Mouse (Mus musculus) midbrain, embryonic 12.5 days (tissue): ENCODE measurements at regions not wholly inside any gene's neighbourhood (a gene's known extent, or its start where the extent isn't known, plus 50 kb on each side); places are given as distances from the start of the nearest gene placed in this dataset.
A peak's percentile ranks its signal among the peaks of the same experiment; 100 is the strongest.

Experiments used
- ATAC-seq: fragments of 200-750 bp; cut with Nextera tagmentation; 2 replicates; pipeline ENCODE4 v1.8.0; 2017; ENCODE audit warnings: low read depth, moderate TSS enrichment, moderate library complexity; ENCODE audit not compliant: low FRiP score
- H3K27ac ChIP-seq: fragments of 300-500 bp; sonication (generic); replicated peaks from 2 replicates; pipeline ENCODE4 v1.5.1; 2016; ENCODE audit warnings: mild to moderate bottlenecking
- H3K27me3 ChIP-seq: fragments of 300-500 bp; sonication (generic); 2 replicates; pipeline ENCODE4 v1.6.1; 2016; ENCODE audit warnings: mild to moderate bottlenecking
- H3K36me3 ChIP-seq: fragments of 300-500 bp; sonication (generic); 2 replicates; pipeline ENCODE4 v1.6.1; 2016
- H3K4me1 ChIP-seq: fragments of 300-500 bp; sonication (generic); 2 replicates; pipeline ENCODE4 v1.6.1; 2016
- H3K4me2 ChIP-seq: fragments of 300-500 bp; sonication (generic); replicated peaks from 2 replicates; pipeline ENCODE4 v1.6.1; 2016; ENCODE audit warnings: mild to moderate bottlenecking, moderate library complexity
- H3K4me3 ChIP-seq: fragments of 300-500 bp; sonication (generic); 2 replicates; pipeline ENCODE4 v1.5.1; 2016; ENCODE audit warnings: mild to moderate bottlenecking
- H3K9ac ChIP-seq: fragments of 300-500 bp; sonication (generic); replicated peaks from 2 replicates; pipeline ENCODE4 v1.6.1; 2016; ENCODE audit warnings: mild to moderate bottlenecking, moderate library complexity
- H3K9me3 ChIP-seq: fragments of 300-500 bp; sonication (generic); 2 replicates; pipeline ENCODE4 v1.6.1; 2016; ENCODE audit warnings: mild to moderate bottlenecking
- WGBS: fragments of 180-500 bp; shearing (Covaris S2); methylation state at CpG from one replicate; pipeline ENCODE4 v1.1.7; 2016; 5-methylcytosine and 5-hydroxymethylcytosine counted together

GRCm38 (mm10) chr17:4907181-4907752 lies 86.9 kb upstream of the Arid1b start:
- WGBS = under 1% methylated on average over 14 of the region's 14 CpGs
- no peaks in the 10 kb centered on the region for H3K36me3 ChIP-seq
- H3K27ac ChIP-seq = peak overlapping the region; percentile 99
- peak; percentile 63 for ATAC-seq
- H3K4me3 ChIP-seq = peak overlapping the region; percentile 52
- H3K4me2 ChIP-seq = peak overlapping the region; percentile 69
- peaks cover 11% of the 10 kb centered on the region for H3K4me1 ChIP-seq
- H3K27me3 ChIP-seq = peaks cover 4% of the 10 kb centered on the region; the same call in 1 of the 2 replicates
- 0 out of 2 replicates have a peak overlapping the region, but pooled peaks have one; percentile 11 for H3K9ac ChIP-seq
- no peaks in the 10 kb centered on the region for H3K9me3 ChIP-seq

GRCm38 (mm10) chr17:4907841-4908571 lies 86.1 kb upstream of the Arid1b start:
- Histone ChIP-seq H3K36me3 (no peaks in the 10 kb centered on the region), H3K4me2 (peak overlapping the region; percentile 69), H3K4me1 (peaks cover 11% of the 10 kb centered on the region), H3K9me3 (no peaks in the 10 kb centered on the region), H3K27me3 (peaks cover 4% of the 10 kb centered on the region; the same call in 1 of the 2 replicates), H3K4me3 (peak overlapping the region; percentile 52), H3K9ac (peak overlapping the region; percentile 71), H3K27ac (peak overlapping the region; percentile 99)
- WGBS = under 1% methylated on average over 64 of the region's 85 CpGs
- peak; percentile 96 for ATAC-seq

DNA sequence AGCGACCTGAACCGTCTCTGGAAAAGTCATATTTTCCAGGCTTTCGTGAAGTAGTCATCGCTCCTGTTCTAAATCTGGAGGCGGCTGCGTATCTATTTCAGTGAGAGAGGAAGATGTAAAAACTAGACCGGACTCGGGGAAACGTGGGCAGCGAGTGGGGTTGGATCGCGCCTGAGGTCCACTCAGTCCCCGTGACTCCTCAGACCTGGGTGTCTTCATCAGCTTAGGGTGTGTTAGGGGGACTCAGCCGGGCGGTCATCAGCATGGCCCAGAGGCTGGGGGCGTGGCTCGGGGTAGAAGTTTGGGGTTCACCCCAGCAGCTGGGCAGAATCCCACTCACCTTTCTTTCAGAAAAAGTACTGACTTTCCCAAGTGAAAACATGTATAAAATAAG lies 85.6 kb upstream of the Arid1b start:
- ATAC-seq = peak; percentile 51
- Histone ChIP-seq H3K4me2 (peak overlapping the region; percentile 69), H3K36me3 (no peaks in the 10 kb centered on the region), H3K27me3 (peaks cover 4% of the 10 kb centered on the region; the same call in 1 of the 2 replicates), H3K27ac (peak overlapping the region; percentile 99), H3K9me3 (no peaks in the 10 kb centered on the region), H3K4me3 (peak overlapping the region; percentile 52), H3K9ac (peak overlapping the region; percentile 71), H3K4me1 (peaks cover 11% of the 10 kb centered on the region)
- 2% methylated on average over 17 of the region's 17 CpGs for WGBS

DNA sequence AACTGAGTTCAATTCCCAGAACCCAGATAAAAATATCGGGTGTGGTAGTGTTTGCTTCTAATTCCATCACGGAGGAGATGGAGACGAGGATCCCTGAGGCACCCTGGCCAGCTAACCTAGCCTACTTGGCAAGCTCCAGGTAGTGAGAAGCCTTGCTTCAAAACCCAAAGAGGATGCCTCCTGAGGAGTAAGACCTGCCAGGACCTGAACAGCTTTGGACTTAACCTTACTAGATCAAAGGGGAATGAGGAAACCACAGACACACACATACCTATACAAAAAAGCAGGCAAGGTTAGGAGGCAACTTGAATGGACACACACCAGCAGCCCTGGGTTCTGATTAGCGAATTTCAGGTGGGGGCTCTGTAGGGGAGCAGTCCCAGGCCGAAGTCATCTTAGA lies 84.0 kb upstream of the Arid1b start:
- ATAC-seq = no peak
- WGBS = 81% methylated on average over 5 of the region's 5 CpGs
- no peak overlapping the region for H3K4me2 ChIP-seq
- H3K36me3 ChIP-seq = no peaks in the 10 kb centered on the region
- H3K9ac ChIP-seq = no peak overlapping the region
- peaks cover 11% of the 10 kb centered on the region for H3K4me1 ChIP-seq
- H3K27me3 ChIP-seq = peaks cover 4% of the 10 kb centered on the region; the same call in 1 of the 2 replicates
- no peak overlapping the region for H3K27ac ChIP-seq
- no peaks in the 10 kb centered on the region for H3K9me3 ChIP-seq
- no peak overlapping the region for H3K4me3 ChIP-seq

- Histone ChIP-seq H3K4me3 (no peak overlapping the region), H3K27ac (no peak overlapping the region), H3K9me3 (no peaks in the 10 kb centered on the region), H3K27me3 (peaks cover 4% of the 10 kb centered on the region; the same call in 1 of the 2 replicates), H3K36me3 (no peaks in the 10 kb centered on the region), H3K4me1 (0 out of 2 replicates have a peak, but pooled peaks cover 7% of the 10 kb centered on the region), H3K4me2 (no peak overlapping the region), H3K9ac (no peak overlapping the region)
- WGBS = 82% methylated on average over 4 of the region's 4 CpGs
- no peak for ATAC-seq
Observed at GRCm38 (mm10) chr17:4913001-4913400, 81.1 kb upstream of the Arid1b start.

DNA sequence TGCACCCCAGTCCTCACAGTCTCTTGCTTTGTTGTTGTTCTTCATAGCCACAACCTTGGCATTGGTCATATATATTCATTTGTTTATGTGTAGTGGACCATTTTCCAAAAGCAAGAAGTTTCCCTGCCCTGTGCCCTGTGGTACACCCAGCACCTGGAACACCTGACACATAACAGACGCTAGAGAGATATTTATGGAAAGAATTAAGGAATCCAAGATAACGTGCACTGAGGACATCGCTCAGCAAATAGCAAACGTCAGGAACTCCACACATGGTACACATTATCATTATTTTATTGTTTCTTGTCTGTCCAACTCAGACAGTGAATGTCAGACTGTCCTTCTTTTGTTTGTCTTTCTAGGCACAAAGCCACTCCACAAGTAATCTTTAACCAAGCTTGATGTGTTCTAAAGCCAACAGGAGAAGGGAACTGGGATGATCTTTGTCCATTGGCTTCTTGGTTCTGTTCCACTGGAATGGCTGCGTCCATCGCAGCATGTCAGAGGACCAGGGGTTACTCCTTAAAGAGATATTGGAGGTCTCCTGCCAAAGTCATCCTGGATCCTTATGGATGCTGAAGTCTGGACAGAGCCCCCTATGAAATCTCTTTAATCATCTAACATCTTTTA lies 74.2 kb upstream of the Arid1b start:
- WGBS = 90% methylated on average over 6 of the region's 6 CpGs
- H3K27me3 ChIP-seq = no peaks in the 10 kb centered on the region
- no peak overlapping the region for H3K4me2 ChIP-seq
- no peak overlapping the region for H3K9ac ChIP-seq
- H3K36me3 ChIP-seq = no peaks in the 10 kb centered on the region
- no peak overlapping the region for H3K27ac ChIP-seq
- H3K4me3 ChIP-seq = no peak overlapping the region
- no peaks in the 10 kb centered on the region for H3K9me3 ChIP-seq
- ATAC-seq = no peak
- H3K4me1 ChIP-seq = no peaks in the 10 kb centered on the region

DNA sequence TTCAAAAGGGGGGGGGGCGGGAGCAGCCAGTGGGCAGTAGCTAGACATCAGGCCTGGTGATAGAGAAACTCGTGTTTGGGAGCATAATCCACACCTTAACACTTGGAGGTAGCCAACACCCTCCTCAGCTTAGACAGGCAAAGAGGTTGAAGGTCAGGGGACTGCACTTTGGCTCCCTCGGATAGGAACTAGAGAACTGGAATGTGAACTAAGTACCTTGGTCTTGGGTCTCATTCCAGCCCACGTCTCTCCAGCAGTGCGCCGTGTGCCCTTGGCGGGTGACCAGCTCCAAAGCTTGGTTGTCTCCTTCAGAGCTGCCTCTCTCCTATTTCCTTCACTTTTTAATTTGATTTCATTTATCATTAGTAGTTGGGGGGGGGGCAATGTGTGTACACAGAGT lies 73.0 kb upstream of the Arid1b start:
- no peak overlapping the region for H3K27ac ChIP-seq
- H3K9me3 ChIP-seq = no peaks in the 10 kb centered on the region
- ATAC-seq = no peak
- no peaks in the 10 kb centered on the region for H3K36me3 ChIP-seq
- 85% methylated on average over 7 of the region's 7 CpGs for WGBS
- H3K4me3 ChIP-seq = no peak overlapping the region
- no peak overlapping the region for H3K9ac ChIP-seq
- no peaks in the 10 kb centered on the region for H3K27me3 ChIP-seq
- H3K4me1 ChIP-seq = no peaks in the 10 kb centered on the region
- H3K4me2 ChIP-seq = no peak overlapping the region

- Histone ChIP-seq H3K9me3 (no peaks in the 10 kb centered on the region), H3K27ac (no peak overlapping the region), H3K9ac (no peak overlapping the region), H3K27me3 (no peaks in the 10 kb centered on the region), H3K4me3 (no peak overlapping the region), H3K4me1 (no peaks in the 10 kb centered on the region), H3K36me3 (no peaks in the 10 kb centered on the region), H3K4me2 (no peak overlapping the region)
- WGBS = 76% methylated on average over 5 of the region's 5 CpGs
- ATAC-seq = no peak
Observed at GRCm38 (mm10) chr17:4928631-4929030, 65.5 kb upstream of the Arid1b start.

- Histone ChIP-seq H3K36me3 (no peaks in the 10 kb centered on the region), H3K4me3 (no peak overlapping the region), H3K4me2 (no peak overlapping the region), H3K9me3 (no peaks in the 10 kb centered on the region), H3K9ac (no peak overlapping the region), H3K27me3 (no peaks in the 10 kb centered on the region), H3K27ac (no peak overlapping the region), H3K4me1 (no peaks in the 10 kb centered on the region)
- WGBS = 91% methylated on average over 5 of the region's 5 CpGs
- ATAC-seq = no peak
Observed at GRCm38 (mm10) chr17:4935268-4935667, 58.9 kb upstream of the Arid1b start.

DNA sequence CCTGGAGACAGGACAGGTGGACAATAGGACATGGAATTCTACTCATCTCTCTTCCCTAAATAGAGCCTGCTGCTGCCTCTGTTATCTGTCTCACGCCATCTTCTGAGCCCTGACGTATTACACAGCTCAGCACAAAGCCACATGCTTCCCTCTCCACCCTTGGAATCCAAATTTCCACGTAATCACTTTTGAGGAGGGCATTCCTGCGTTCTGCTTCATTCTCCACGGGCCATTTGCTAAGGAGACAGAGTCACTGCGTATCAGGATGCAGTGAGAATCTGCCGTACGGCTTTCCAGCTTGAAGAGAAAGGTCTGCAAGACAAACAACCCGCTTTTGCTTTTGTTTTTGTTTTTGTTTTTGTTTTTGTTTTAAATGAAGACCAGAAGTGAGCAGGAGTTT lies 53.5 kb upstream of the Arid1b start:
- H3K9me3 ChIP-seq = no peaks in the 10 kb centered on the region
- no peak for ATAC-seq
- H3K4me1 ChIP-seq = peaks cover 10% of the 10 kb centered on the region
- 0 out of 2 replicates have a peak, but pooled peaks cover 5% of the 10 kb centered on the region for H3K27me3 ChIP-seq
- no peak overlapping the region for H3K27ac ChIP-seq
- no peak overlapping the region for H3K9ac ChIP-seq
- 55% methylated on average over 9 of the region's 9 CpGs for WGBS
- no peaks in the 10 kb centered on the region for H3K36me3 ChIP-seq
- no peak overlapping the region for H3K4me3 ChIP-seq
- H3K4me2 ChIP-seq = no peak overlapping the region

GRCm38 (mm10) chr17:4941286-4941800 lies 52.8 kb upstream of the Arid1b start:
- Histone ChIP-seq H3K4me3 (no peak overlapping the region), H3K9ac (no peak overlapping the region), H3K4me2 (no peak overlapping the region), H3K27ac (no peak overlapping the region), H3K36me3 (no peaks in the 10 kb centered on the region), H3K9me3 (no peaks in the 10 kb centered on the region), H3K27me3 (peaks cover 12% of the 10 kb centered on the region; the same call in 1 of the 2 replicates), H3K4me1 (peaks cover 17% of the 10 kb centered on the region)
- 41% methylated on average over 4 of the region's 4 CpGs for WGBS
- ATAC-seq = no peak; the same call in 1 of the 2 replicates

DNA sequence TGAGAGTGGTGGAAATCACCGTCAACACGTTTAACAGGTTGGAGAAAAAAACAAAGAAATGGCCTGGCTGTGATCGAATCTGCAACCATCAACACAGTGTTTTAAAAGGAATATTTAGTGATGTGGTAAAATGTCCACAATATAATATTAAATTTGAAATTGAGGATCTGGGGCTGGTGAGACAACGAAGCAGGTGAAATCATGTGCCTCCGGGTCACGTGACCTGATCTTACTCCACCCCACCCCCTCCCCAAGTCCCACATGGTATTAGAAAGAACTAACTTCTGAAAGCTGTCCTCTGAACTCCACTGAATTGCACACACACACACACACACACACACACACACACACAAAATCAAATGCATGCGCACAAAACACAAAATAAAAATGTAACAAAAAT lies 51.3 kb upstream of the Arid1b start:
- WGBS = 93% methylated on average over 7 of the region's 7 CpGs
- ATAC-seq = no peak
- Histone ChIP-seq H3K36me3 (no peaks in the 10 kb centered on the region), H3K9ac (no peak overlapping the region), H3K4me1 (peaks cover 25% of the 10 kb centered on the region), H3K4me3 (no peak overlapping the region), H3K4me2 (no peak overlapping the region), H3K27me3 (peaks cover 19% of the 10 kb centered on the region; the same call in 1 of the 2 replicates), H3K9me3 (no peaks in the 10 kb centered on the region), H3K27ac (no peak overlapping the region)
